Mouse (Mus musculus) cerebellum, adult (tissue): ENCODE data around the gene Gm21773.
"Not testable (repeated sequence)": the region's sequence is repeated elsewhere in the genome, so short reads cannot be mapped to it uniquely, and the experiment has no call there.

ENCODE experiments used
- ATAC-seq: cut with Nextera tagmentation; 2 replicates; pipeline ENCODE4 v1.9.2; 2017; ENCODE audit warnings: mild to moderate bottlenecking, moderate library complexity, mixed read lengths; ENCODE audit not compliant: insufficient number of reproducible peaks, low FRiP score, low TSS enrichment

The Gm21773 gene

DNA sequence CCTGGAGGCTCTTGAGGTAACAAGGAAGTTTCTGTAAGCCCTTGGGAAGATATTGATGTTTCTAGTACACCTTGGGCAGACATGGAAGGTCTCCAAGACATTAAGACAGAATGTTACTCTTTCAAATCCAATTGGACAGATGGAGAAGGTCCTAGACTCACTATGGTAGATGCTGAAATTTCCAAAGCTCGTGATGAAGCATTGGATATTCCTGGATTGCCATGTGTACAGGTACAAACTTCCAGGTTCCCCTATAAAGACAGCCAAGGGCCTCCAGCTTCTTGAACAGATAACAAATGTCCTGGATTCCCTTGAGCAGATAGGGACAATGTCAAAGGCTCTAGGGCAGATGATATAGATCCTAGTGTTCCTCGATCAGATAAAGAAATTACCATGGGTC lies at the start of gene Gm21773:
TSS of gene Gm21773 (minus strand) at position 101 of the 400 bp plus-strand sequence.
- ATAC-seq, result not testable (repeated sequence)
